Mouse (Mus musculus): ENCODE measurements around the gene Trnp1. TPM values are rescaled to one million over a fixed set of nuclear protein-coding genes. Genes with fewer than 3 reads are reported as not detected.
A peak's percentile ranks its signal among the peaks of the same experiment; 100 is the strongest.

The Trnp1 gene
- polyA plus RNA-seq, 1 experiment from 2014 or later = 2.0 TPM

DNA sequence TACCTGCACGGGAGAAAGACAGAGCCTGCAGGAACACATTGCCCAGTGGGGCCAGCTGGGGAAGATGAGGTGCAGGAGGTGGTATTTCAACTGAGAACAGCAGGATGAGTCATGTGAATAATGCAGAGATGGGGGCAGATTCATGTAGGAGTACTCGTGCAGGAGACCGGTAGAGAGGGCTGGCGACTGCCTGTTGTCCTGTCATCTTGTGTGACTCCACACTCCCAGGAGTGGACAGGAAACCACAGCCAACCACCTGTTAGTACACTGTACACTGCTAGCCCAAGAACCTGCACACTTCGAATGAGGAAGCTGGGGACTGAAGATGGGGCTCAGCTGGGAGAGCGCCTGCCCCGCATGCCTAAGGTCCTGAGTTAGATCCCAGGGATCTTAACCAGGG is 3.2 kb upstream of the Trnp1 start:
- no peak for ATAC-seq (replicated peaks; ENCODE audit: insufficient number of reproducible peaks, low FRiP score, low TSS enrichment, low read depth)
- Histone ChIP-seq H3K9me3 (replicated peaks; ENCODE audit: control insufficient read depth, low read length) (no peaks in the 10 kb centered on the region), H3K4me2 (ENCODE audit: low read depth, low read length) (no peak overlapping the region), H3K9ac (replicated peaks; ENCODE audit: low read length) (no peak overlapping the region), H3K27me3 (ENCODE audit: control insufficient read depth, insufficient read depth, low read length) (peaks cover 36% of the 10 kb centered on the region), H3K27ac (replicated peaks; ENCODE audit: low read depth, low read length) (no peak overlapping the region), H3K4me3 (ENCODE audit: low read depth, low read length) (no peak overlapping the region), H3K36me3 (replicated peaks; ENCODE audit: control insufficient read depth, insufficient read depth, low read depth, low read length) (no peaks in the 10 kb centered on the region), H3K4me1 (ENCODE audit: control insufficient read depth, insufficient read depth, low read length) (peaks cover 5% of the 10 kb centered on the region)
- WGBS = 66% methylated on average over 7 of the region's 7 CpGs
- no peak for DNase-seq (ENCODE audit: low spot score)

GRCm38 (mm10) chr4:133497461-133498159 is 740 bp downstream of the Trnp1 start:
- DNase-seq (ENCODE audit: low spot score) = peak; percentile 43
- Histone ChIP-seq H3K4me1 (ENCODE audit: control insufficient read depth, insufficient read depth, low read length) (peaks cover 5% of the 10 kb centered on the region), H3K27me3 (ENCODE audit: control insufficient read depth, insufficient read depth, low read length) (peaks cover 46% of the 10 kb centered on the region), H3K27ac (replicated peaks; ENCODE audit: low read depth, low read length) (no peak overlapping the region), H3K4me2 (ENCODE audit: low read depth, low read length) (peak overlapping the region; percentile 92), H3K9me3 (replicated peaks; ENCODE audit: control insufficient read depth, low read length) (no peaks in the 10 kb centered on the region), H3K4me3 (ENCODE audit: low read depth, low read length) (peak overlapping the region; percentile 46), H3K36me3 (replicated peaks; ENCODE audit: control insufficient read depth, insufficient read depth, low read depth, low read length) (no peaks in the 10 kb centered on the region), H3K9ac (replicated peaks; ENCODE audit: low read length) (peak overlapping the region; percentile 62)
- under 1% methylated on average over 64 of the region's 70 CpGs for WGBS
- ATAC-seq (replicated peaks; ENCODE audit: insufficient number of reproducible peaks, low FRiP score, low TSS enrichment, low read depth) = peak; percentile 8; the same call in 1 of the 2 replicates

GRCm38 (mm10) chr4:133496738-133497445 is 1.5 kb downstream of the Trnp1 start:
- no peak overlapping the region; the same call in 1 of the 2 replicates for H3K4me2 ChIP-seq (ENCODE audit: low read depth, low read length)
- peaks cover 5% of the 10 kb centered on the region for H3K4me1 ChIP-seq (ENCODE audit: control insufficient read depth, insufficient read depth, low read length)
- H3K9ac ChIP-seq (replicated peaks; ENCODE audit: low read length) = no peak overlapping the region
- DNase-seq (ENCODE audit: low spot score) = no peak
- ATAC-seq (replicated peaks; ENCODE audit: insufficient number of reproducible peaks, low FRiP score, low TSS enrichment, low read depth) = no peak
- H3K27ac ChIP-seq (replicated peaks; ENCODE audit: low read depth, low read length) = no peak overlapping the region
- H3K4me3 ChIP-seq (ENCODE audit: low read depth, low read length) = peak overlapping the region; percentile 46; the same call in 1 of the 2 replicates
- no peaks in the 10 kb centered on the region for H3K36me3 ChIP-seq (replicated peaks; ENCODE audit: control insufficient read depth, insufficient read depth, low read depth, low read length)
- 20% methylated on average over 6 of the region's 6 CpGs for WGBS
- peaks cover 46% of the 10 kb centered on the region for H3K27me3 ChIP-seq (ENCODE audit: control insufficient read depth, insufficient read depth, low read length)
- no peaks in the 10 kb centered on the region for H3K9me3 ChIP-seq (replicated peaks; ENCODE audit: control insufficient read depth, low read length)

DNA sequence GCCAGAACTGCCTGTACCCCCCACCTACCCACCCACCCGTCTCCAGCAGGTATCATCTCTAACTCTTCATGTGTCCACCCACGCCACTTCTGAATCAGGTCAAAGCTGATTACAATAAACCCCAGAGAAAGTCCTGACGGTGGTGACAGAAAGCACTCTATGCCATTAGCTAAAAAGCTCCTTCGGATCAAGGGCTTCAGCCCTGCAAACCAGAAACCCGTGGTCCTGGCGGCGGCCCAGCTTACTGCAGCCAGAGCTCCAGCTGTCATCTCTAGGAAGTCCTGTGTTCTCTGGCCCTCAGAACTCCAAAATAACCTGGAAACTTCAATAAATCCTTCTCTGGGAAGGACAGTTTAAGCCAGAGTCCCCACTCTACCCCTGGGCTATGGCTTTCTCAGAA is 2.6 kb downstream of the Trnp1 start:
- 27% methylated on average over 7 of the region's 7 CpGs for WGBS
- Histone ChIP-seq H3K4me2 (ENCODE audit: low read depth, low read length) (no peak overlapping the region), H3K27ac (replicated peaks; ENCODE audit: low read depth, low read length) (no peak overlapping the region), H3K9ac (replicated peaks; ENCODE audit: low read length) (no peak overlapping the region), H3K4me1 (ENCODE audit: control insufficient read depth, insufficient read depth, low read length) (peaks cover 5% of the 10 kb centered on the region), H3K4me3 (ENCODE audit: low read depth, low read length) (no peak overlapping the region), H3K9me3 (replicated peaks; ENCODE audit: control insufficient read depth, low read length) (no peaks in the 10 kb centered on the region), H3K36me3 (replicated peaks; ENCODE audit: control insufficient read depth, insufficient read depth, low read depth, low read length) (no peaks in the 10 kb centered on the region), H3K27me3 (ENCODE audit: control insufficient read depth, insufficient read depth, low read length) (peaks cover 46% of the 10 kb centered on the region)
- ATAC-seq (replicated peaks; ENCODE audit: insufficient number of reproducible peaks, low FRiP score, low TSS enrichment, low read depth) (no peak), DNase-seq (ENCODE audit: low spot score) (no peak)

DNA sequence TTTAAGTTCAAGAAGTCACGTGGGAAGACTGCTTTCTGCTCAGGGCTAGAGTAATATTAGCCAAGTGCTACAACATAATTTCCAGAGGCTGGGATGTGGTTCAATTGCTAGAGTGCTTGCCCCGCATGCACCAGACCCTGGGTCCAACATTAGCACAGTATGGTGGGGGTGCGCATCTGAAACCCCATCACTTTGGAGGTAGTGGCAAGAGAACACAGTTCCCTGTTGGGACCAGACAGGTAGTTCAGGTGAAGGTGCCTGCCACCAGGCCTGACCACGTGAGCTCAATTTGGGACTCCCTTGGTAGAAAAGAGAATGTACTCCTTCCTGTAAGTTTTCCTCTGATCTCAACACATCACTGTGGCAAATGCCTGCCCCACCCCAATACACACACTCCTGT is 3.5 kb downstream of the Trnp1 start:
- DNase-seq (ENCODE audit: low spot score) (no peak), ATAC-seq (replicated peaks; ENCODE audit: insufficient number of reproducible peaks, low FRiP score, low TSS enrichment, low read depth) (no peak)
- H3K4me3 ChIP-seq (ENCODE audit: low read depth, low read length) = no peak overlapping the region
- H3K36me3 ChIP-seq (replicated peaks; ENCODE audit: control insufficient read depth, insufficient read depth, low read depth, low read length) = no peaks in the 10 kb centered on the region
- peaks cover 38% of the 10 kb centered on the region for H3K27me3 ChIP-seq (ENCODE audit: control insufficient read depth, insufficient read depth, low read length)
- H3K27ac ChIP-seq (replicated peaks; ENCODE audit: low read depth, low read length) = no peak overlapping the region
- H3K4me2 ChIP-seq (ENCODE audit: low read depth, low read length) = no peak overlapping the region
- peaks cover 5% of the 10 kb centered on the region for H3K4me1 ChIP-seq (ENCODE audit: control insufficient read depth, insufficient read depth, low read length)
- no peak overlapping the region for H3K9ac ChIP-seq (replicated peaks; ENCODE audit: low read length)
- H3K9me3 ChIP-seq (replicated peaks; ENCODE audit: control insufficient read depth, low read length) = no peaks in the 10 kb centered on the region
- 60% methylated on average over 4 of the region's 4 CpGs for WGBS

GRCm38 (mm10) chr4:133494432-133494831 is 3.9 kb downstream of the Trnp1 start:
- 1% methylated on average over 12 of the region's 12 CpGs for WGBS
- H3K27ac ChIP-seq (replicated peaks; ENCODE audit: low read depth, low read length) = no peak overlapping the region
- no peak overlapping the region for H3K9ac ChIP-seq (replicated peaks; ENCODE audit: low read length)
- H3K4me1 ChIP-seq (ENCODE audit: control insufficient read depth, insufficient read depth, low read length) = peaks cover 5% of the 10 kb centered on the region
- 0 out of 2 replicates have a peak, but pooled peaks have one; percentile 25 for ATAC-seq (replicated peaks; ENCODE audit: insufficient number of reproducible peaks, low FRiP score, low TSS enrichment, low read depth)
- peak; percentile 92 for DNase-seq (ENCODE audit: low spot score)
- no peaks in the 10 kb centered on the region for H3K36me3 ChIP-seq (replicated peaks; ENCODE audit: control insufficient read depth, insufficient read depth, low read depth, low read length)
- peak overlapping the region; percentile 12; the same call in 1 of the 2 replicates for H3K4me3 ChIP-seq (ENCODE audit: low read depth, low read length)
- peaks cover 36% of the 10 kb centered on the region for H3K27me3 ChIP-seq (ENCODE audit: control insufficient read depth, insufficient read depth, low read length)
- peak overlapping the region; percentile 32 for H3K4me2 ChIP-seq (ENCODE audit: low read depth, low read length)
- no peaks in the 10 kb centered on the region for H3K9me3 ChIP-seq (replicated peaks; ENCODE audit: control insufficient read depth, low read length)

GRCm38 (mm10) chr4:133493895-133494294 is 4.5 kb downstream of the Trnp1 start:
- peak overlapping the region; percentile 32 for H3K4me2 ChIP-seq (ENCODE audit: low read depth, low read length)
- DNase-seq (ENCODE audit: low spot score) = no peak
- WGBS = 26% methylated on average over 10 of the region's 12 CpGs
- peaks cover 5% of the 10 kb centered on the region for H3K4me1 ChIP-seq (ENCODE audit: control insufficient read depth, insufficient read depth, low read length)
- H3K27ac ChIP-seq (replicated peaks; ENCODE audit: low read depth, low read length) = no peak overlapping the region
- H3K36me3 ChIP-seq (replicated peaks; ENCODE audit: control insufficient read depth, insufficient read depth, low read depth, low read length) = no peaks in the 10 kb centered on the region
- H3K9ac ChIP-seq (replicated peaks; ENCODE audit: low read length) = no peak overlapping the region
- no peak for ATAC-seq (replicated peaks; ENCODE audit: insufficient number of reproducible peaks, low FRiP score, low TSS enrichment, low read depth)
- H3K4me3 ChIP-seq (ENCODE audit: low read depth, low read length) = peak overlapping the region; percentile 12; the same call in 1 of the 2 replicates
- no peaks in the 10 kb centered on the region for H3K9me3 ChIP-seq (replicated peaks; ENCODE audit: control insufficient read depth, low read length)
- H3K27me3 ChIP-seq (ENCODE audit: control insufficient read depth, insufficient read depth, low read length) = peaks cover 31% of the 10 kb centered on the region

GRCm38 (mm10) chr4:133491800-133492199 is 6.5 kb downstream of the Trnp1 start:
- ATAC-seq (replicated peaks; ENCODE audit: insufficient number of reproducible peaks, low FRiP score, low TSS enrichment, low read depth) (no peak), DNase-seq (ENCODE audit: low spot score) (no peak)
- WGBS = 42% methylated on average over 10 of the region's 10 CpGs
- no peaks in the 10 kb centered on the region for H3K9me3 ChIP-seq (replicated peaks; ENCODE audit: control insufficient read depth, low read length)
- no peak overlapping the region for H3K4me2 ChIP-seq (ENCODE audit: low read depth, low read length)
- no peak overlapping the region for H3K9ac ChIP-seq (replicated peaks; ENCODE audit: low read length)
- no peaks in the 10 kb centered on the region; the same call in 1 of the 2 replicates for H3K4me1 ChIP-seq (ENCODE audit: control insufficient read depth, insufficient read depth, low read length)
- no peak overlapping the region for H3K27ac ChIP-seq (replicated peaks; ENCODE audit: low read depth, low read length)
- H3K27me3 ChIP-seq (ENCODE audit: control insufficient read depth, insufficient read depth, low read length) = peaks cover 13% of the 10 kb centered on the region
- no peaks in the 10 kb centered on the region for H3K36me3 ChIP-seq (replicated peaks; ENCODE audit: control insufficient read depth, insufficient read depth, low read depth, low read length)
- H3K4me3 ChIP-seq (ENCODE audit: low read depth, low read length) = no peak overlapping the region

Data from embryonic facial prominence, embryonic 11.5 days (tissue).